ENCODE assay signal across 14 mouse cellular contexts in genomic region chr11:100886188-100886740, GRCm38 (mm10). TPM values are rescaled to one million over a fixed set of nuclear protein-coding genes. Genes with fewer than 3 reads are reported as not detected.
DNase-seq lines count a peak whose midpoint lies in the region; ATAC-seq and TF ChIP-seq lines count a peak whose summit lies in the region.
"Had no signal": no experiment of that assay in that cellular context is flagged by ENCODE, and none has a peak within 500 bp of the region (broad histone marks: within the 10 kb centered on the region; RNA-seq: fewer than 3 reads in every experiment).

No protein-coding gene starts in this region.

- no peak overlapping the region for H3K9ac ChIP-seq in heart, embryonic 12.5 days
- H3K9ac ChIP-seq in MEL (ENCODE audit: control insufficient read depth, low read depth, low read length, poor library complexity, severe bottlenecking) = peak overlapping the region; percentile 34
- H3K9ac ChIP-seq in liver, embryonic 16.5 days (ENCODE audit: low read depth, low read length) = no peak overlapping the region
- H3K9ac ChIP-seq: forebrain, postnatal 0 days; limb, embryonic 13.5 days; neural tube, embryonic 12.5 days had no signal

- TF ChIP-seq POLR2A in MEL (IDR thresholded peaks at IDR 0.05; ENCODE audit: control insufficient read depth in 1 of 2, insufficient read depth in 1 of 2, low read depth in 1 of 2, low read length in 2 of 2, poor library complexity in 1 of 2) = peak in 1 of 2 experiments; percentile 36; a peak in 1 of 4 replicates

- peaks cover 31% of the 10 kb centered on the region for H3K4me1 ChIP-seq in heart, embryonic 12.5 days (replicated peaks)
- H3K4me1 ChIP-seq in MEL (ENCODE audit: control insufficient read depth in 1 of 2, insufficient read depth in 2 of 2, low read length in 2 of 2) = peaks cover 47 to 57% of the 10 kb centered on the region in 2 experiments
- H3K4me1 ChIP-seq in liver, embryonic 16.5 days (ENCODE audit: control insufficient read depth, low read depth, low read length) = peaks cover 46% of the 10 kb centered on the region
- H3K4me1 ChIP-seq: limb, embryonic 13.5 days; neural tube, embryonic 12.5 days had no signal

- no peaks in the 10 kb centered on the region for H3K79me2 ChIP-seq in MEL (ENCODE audit: control insufficient read depth, insufficient read depth, low read length, poor library complexity)

- H3K4me3 ChIP-seq in heart, embryonic 12.5 days = no peak overlapping the region
- no peak overlapping the region for H3K4me3 ChIP-seq in MEL (ENCODE audit: control insufficient read depth in 1 of 2, insufficient read depth in 1 of 2, low read depth in 2 of 2, low read length in 2 of 2)
- no peak overlapping the region for H3K4me3 ChIP-seq in liver, embryonic 16.5 days (ENCODE audit: low read depth, low read length)
- H3K4me3 ChIP-seq: limb, embryonic 13.5 days; neural tube, embryonic 12.5 days had no signal

- no peaks in the 10 kb centered on the region for H3K9me3 ChIP-seq in heart, embryonic 12.5 days (replicated peaks)
- no peaks in the 10 kb centered on the region for H3K9me3 ChIP-seq in MEL (replicated peaks; ENCODE audit: insufficient read depth, low read length)
- no peaks in the 10 kb centered on the region for H3K9me3 ChIP-seq in liver, embryonic 16.5 days (replicated peaks; ENCODE audit: control insufficient read depth, low read length)
- H3K9me3 ChIP-seq: limb, embryonic 13.5 days; neural tube, embryonic 12.5 days had no signal

- TF ChIP-seq RAD21 in MEL (IDR thresholded peaks at IDR 0.05; ENCODE audit: low read depth, low read length) = no peak

- H3K27ac ChIP-seq in heart, embryonic 12.5 days (ENCODE audit: poor library complexity, severe bottlenecking) = peak overlapping the region; percentile 17
- peak overlapping the region; percentile 65 for H3K27ac ChIP-seq in MEL (ENCODE audit: control insufficient read depth, low read depth, low read length)
- peak overlapping the region; percentile 87 for H3K27ac ChIP-seq in liver, embryonic 16.5 days (ENCODE audit: low read length)
- H3K27ac ChIP-seq: limb, embryonic 13.5 days; neural tube, embryonic 12.5 days had no signal

- no peak overlapping the region for H3K4me2 ChIP-seq in heart, embryonic 12.5 days
- H3K4me2 ChIP-seq in liver, embryonic 16.5 days (ENCODE audit: low read depth, low read length) = peak overlapping the region; percentile 35
- H3K4me2 ChIP-seq: limb, embryonic 13.5 days; neural tube, embryonic 12.5 days had no signal

- H3K36me3 ChIP-seq in heart, embryonic 12.5 days = peaks cover 63% of the 10 kb centered on the region
- H3K36me3 ChIP-seq in MEL (ENCODE audit: control insufficient read depth in 1 of 2, insufficient read depth in 2 of 2, low read length in 2 of 2) = peaks cover 5 to 60% of the 10 kb centered on the region in 2 experiments
- no peaks in the 10 kb centered on the region; the same call in 1 of the 2 replicates for H3K36me3 ChIP-seq in liver, embryonic 16.5 days (ENCODE audit: control insufficient read depth, insufficient read depth)

- no peak for TF ChIP-seq CTCF in MEL (IDR thresholded peaks at IDR 0.05 in 2 of 3, conservative IDR thresholded peaks at IDR 0.05 in 1 of 3; ENCODE audit: control insufficient read depth in 1 of 3, insufficient read depth in 1 of 3, low read depth in 2 of 3, low read length in 3 of 3, poor library complexity in 1 of 3, severe bottlenecking in 1 of 3)

- peak; percentile 92 for ATAC-seq in heart, embryonic 12.5 days (ENCODE audit: insufficient number of reproducible peaks, low FRiP score)
- ATAC-seq in erythroid progenitor cell, adult 5-6 weeks (replicated peaks; ENCODE audit: low FRiP score, poor library complexity, severe bottlenecking) = peak; percentile 71
- ATAC-seq in liver, embryonic 16.5 days (ENCODE audit: low read depth) = peak; percentile 90
- ATAC-seq: forebrain, postnatal 0 days had no signal

- TF ChIP-seq EP300 in MEL (IDR thresholded peaks at IDR 0.05; ENCODE audit: low read depth in 1 of 2, low read length in 2 of 2) = peak in 1 of 2 experiments; percentile 61

- H3K27me3 ChIP-seq in heart, embryonic 12.5 days (replicated peaks) = no peaks in the 10 kb centered on the region
- no peaks in the 10 kb centered on the region for H3K27me3 ChIP-seq in MEL (ENCODE audit: control insufficient read depth in 1 of 2, insufficient read depth in 2 of 2, low read length in 2 of 2)
- H3K27me3 ChIP-seq in liver, embryonic 16.5 days (ENCODE audit: control insufficient read depth, insufficient read depth, low read depth, low read length) = no peaks in the 10 kb centered on the region
- H3K27me3 ChIP-seq: limb, embryonic 13.5 days; neural tube, embryonic 12.5 days had no signal

- 18% methylated on average over 8 of the region's 8 CpGs for WGBS in heart, embryonic 12.5 days
- WGBS in liver, embryonic 16.5 days (ENCODE audit: insufficient replicate concordance) = 12% methylated on average over 8 of the region's 8 CpGs

- DNase-seq in heart, adult 11 months = no peak
- DNase-seq in MEL (ENCODE audit: low read depth, low spot score) = peak; percentile 69
- no peak for DNase-seq in frontal cortex, postnatal 10 days (ENCODE audit: low spot score in 2 of 2)
- DNase-seq in frontal cortex, postnatal 36 days (ENCODE audit: low spot score in 2 of 2) = no peak
- no peak for DNase-seq in spleen, postnatal 14 days (ENCODE audit: low spot score in 2 of 2)
- DNase-seq: adrenal gland, adult 2 months; cerebellum, adult 11 months; forebrain, postnatal 0 days; thymus, postnatal 4 days had no signal

TF ChIP-seq in MEL, 35 proteins besides CTCF, POLR2A, EP300 and RAD21 (continues in another document):
- no peak for TF ChIP-seq USF2 (IDR thresholded peaks at IDR 0.05; ENCODE audit: borderline replicate concordance in 1 of 2, insufficient read depth in 1 of 2, low read depth in 1 of 2, low read length in 2 of 2)
- no peak for TF ChIP-seq RCOR1 (IDR thresholded peaks at IDR 0.05; ENCODE audit: low read depth, low read length)
- TF ChIP-seq USF1 (IDR thresholded peaks at IDR 0.05; ENCODE audit: low read depth, low read length) = no peak
- TF ChIP-seq MYC (IDR thresholded peaks at IDR 0.05; ENCODE audit: low read depth, low read length) = no peak
- peak; percentile 91; the same call in 1 of the 2 replicates for TF ChIP-seq UBTF (IDR thresholded peaks at IDR 0.05; ENCODE audit: borderline replicate concordance, insufficient read depth, low read depth, low read length)
- TF ChIP-seq MEF2A (IDR thresholded peaks at IDR 0.05; ENCODE audit: extremely low read depth, insufficient replicate concordance, low read depth, low read length, poor library complexity, severe bottlenecking) = no peak
- peak; percentile 22; the same call in 1 of the 2 replicates for TF ChIP-seq TAL1 (IDR thresholded peaks at IDR 0.05; ENCODE audit: low read length)
- TF ChIP-seq ETS1 (IDR thresholded peaks at IDR 0.05; ENCODE audit: low read depth, low read length) = peak; percentile 36; the same call in 1 of the 2 replicates
- 0 out of 2 replicates have a peak, but pooled peaks have one; percentile 32 for TF ChIP-seq MAZ (IDR thresholded peaks at IDR 0.05; ENCODE audit: low read depth, low read length)
- TF ChIP-seq E2F4 (IDR thresholded peaks at IDR 0.05; ENCODE audit: borderline replicate concordance, low read depth, low read length) = no peak
- TF ChIP-seq BHLHE40 (IDR thresholded peaks at IDR 0.05; ENCODE audit: borderline replicate concordance, low read depth, low read length) = 0 out of 2 replicates have a peak, but pooled peaks have one; percentile 26
- TF ChIP-seq TCF12 (IDR thresholded peaks at IDR 0.05; ENCODE audit: low read depth, low read length) = peak; percentile 53; the same call in 1 of the 2 replicates
- 0 out of 2 replicates have a peak, but pooled peaks have one; percentile 38 for TF ChIP-seq POLR2AphosphoS2 (IDR thresholded peaks at IDR 0.05; ENCODE audit: low read length)
- no peak for TF ChIP-seq MYB (IDR thresholded peaks at IDR 0.05; ENCODE audit: low read depth, low read length)
- 0 out of 2 replicates have a peak, but pooled peaks have one; percentile 46 for TF ChIP-seq TBP (IDR thresholded peaks at IDR 0.05; ENCODE audit: low read depth, low read length)
- TF ChIP-seq POLR2AphosphoS5 (IDR thresholded peaks at IDR 0.05; ENCODE audit: borderline replicate concordance, low read depth, low read length) = no peak
- TF ChIP-seq NRF1 (IDR thresholded peaks at IDR 0.05; ENCODE audit: insufficient read depth, low read depth, low read length, poor library complexity, severe bottlenecking) = 0 out of 2 replicates have a peak, but pooled peaks have one; percentile 24
- TF ChIP-seq SMC3 (IDR thresholded peaks at IDR 0.05; ENCODE audit: low read depth, low read length) = no peak

RNA-seq across cellular contexts. Expression of gene Stat5a, which starts 27.1 kb away (rescaled TPM):
- polyA plus RNA-seq in heart, embryonic 12.5 days (2016; fragmentation: Nextera tagmentation; extraction: Ambion mirVana) = 6.6 and 8.3 TPM in 2 replicates
- 54.2 and 59.0 TPM in 2 replicates for total RNA-seq in MEL (2012; rRNA removed)
- polyA plus RNA-seq in MEL (2012; ENCODE audit: insufficient read depth in 1 of 2, insufficient read length in 2 of 2, low read depth in 1 of 2, low replicate concordance in 2 of 2, missing spikeins in 1 of 2) = 10 to 100 TPM in 1 of 2 experiments, not detected in 1; 86.8 TPM
- 3.2 and 7.5 TPM in 2 replicates for total RNA-seq in erythroid progenitor cell, adult 5-6 weeks (2015; ENCODE audit: low replicate concordance)
- total RNA-seq in erythroid progenitor cell, adult 5-6 weeks (2017; ENCODE audit: low replicate concordance) = 5.3 and 5.4 TPM in 2 replicates
- polyA plus RNA-seq in liver, embryonic 16.5 days (2015; fragmentation: Nextera tagmentation; extraction: Ambion mirVana) = 8.1 and 8.3 TPM in 2 replicates

RNA-seq across cellular contexts. Expression of gene Stat5b, which starts 35.7 kb away (rescaled TPM):
- 35.0 and 35.3 TPM in 2 replicates for polyA plus RNA-seq in heart, embryonic 12.5 days (2016; fragmentation: Nextera tagmentation; extraction: Ambion mirVana)
- total RNA-seq in MEL (2012; rRNA removed) = 28.7 and 29.3 TPM in 2 replicates
- 10 to 100 TPM; 32.3 to 37.0 TPM for polyA plus RNA-seq in MEL (2012; ENCODE audit: insufficient read depth in 1 of 2, insufficient read length in 2 of 2, low read depth in 1 of 2, low replicate concordance in 2 of 2, missing spikeins in 1 of 2)
- 5.9 and 10.1 TPM in 2 replicates for total RNA-seq in erythroid progenitor cell, adult 5-6 weeks (2015; ENCODE audit: low replicate concordance)
- 7.0 and 10.3 TPM in 2 replicates for total RNA-seq in erythroid progenitor cell, adult 5-6 weeks (2017; ENCODE audit: low replicate concordance)
- 21.8 and 22.6 TPM in 2 replicates for polyA plus RNA-seq in liver, embryonic 16.5 days (2015; fragmentation: Nextera tagmentation; extraction: Ambion mirVana)

RNA-seq across cellular contexts. Expression of gene Stat3, which starts 53.1 kb away (rescaled TPM):
- 60.0 and 63.2 TPM in 2 replicates for polyA plus RNA-seq in heart, embryonic 12.5 days (2016; fragmentation: Nextera tagmentation; extraction: Ambion mirVana)
- total RNA-seq in MEL (2012; rRNA removed) = 25.7 and 31.1 TPM in 2 replicates
- 100 to 1,000 TPM in 1 of 2 experiments, 10 to 100 TPM in 1; 64.7 to 249 TPM for polyA plus RNA-seq in MEL (2012; ENCODE audit: insufficient read depth in 1 of 2, insufficient read length in 2 of 2, low read depth in 1 of 2, low replicate concordance in 2 of 2, missing spikeins in 1 of 2)
- 31.0 and 31.4 TPM in 2 replicates for total RNA-seq in erythroid progenitor cell, adult 5-6 weeks (2015; ENCODE audit: low replicate concordance)
- total RNA-seq in erythroid progenitor cell, adult 5-6 weeks (2017; ENCODE audit: low replicate concordance) = 26.2 and 26.6 TPM in 2 replicates
- 32.8 and 39.2 TPM in 2 replicates for polyA plus RNA-seq in liver, embryonic 16.5 days (2015; fragmentation: Nextera tagmentation; extraction: Ambion mirVana)

Comparison
In these comparisons a context has a peak if more than half of its experiments do, and no peak if none do; other contexts are left out.
1. H3K27ac ChIP-seq: peak in every context shown above with its lines; median percentile 87 in liver, embryonic 16.5 days; 65 in MEL; 17 in heart, embryonic 12.5 days.